Mouse (Mus musculus) mouse embryonic stem cell (cell line): Measurements from ENCODE around the gene 2010300C02Rik.

Experiments used
- in situ Hi-C, 2 experiments: fragments of 300-500 bp; cut with MboI; formaldehyde crosslinking; loops; 1 replicate in 1 of 2; 3 replicates in 1 of 2; pipeline ENCODE4 v1.14.3; 2019 to 2020; ENCODE audit warnings: low sequenced_read_pairs in 2 of 2, low pct_unique_long_range_greater_than_20kb in 1 of 2, mixed read lengths in 1 of 2; ENCODE audit not compliant: unreplicated experiment in 1 of 2

The 2010300C02Rik gene

DNA sequence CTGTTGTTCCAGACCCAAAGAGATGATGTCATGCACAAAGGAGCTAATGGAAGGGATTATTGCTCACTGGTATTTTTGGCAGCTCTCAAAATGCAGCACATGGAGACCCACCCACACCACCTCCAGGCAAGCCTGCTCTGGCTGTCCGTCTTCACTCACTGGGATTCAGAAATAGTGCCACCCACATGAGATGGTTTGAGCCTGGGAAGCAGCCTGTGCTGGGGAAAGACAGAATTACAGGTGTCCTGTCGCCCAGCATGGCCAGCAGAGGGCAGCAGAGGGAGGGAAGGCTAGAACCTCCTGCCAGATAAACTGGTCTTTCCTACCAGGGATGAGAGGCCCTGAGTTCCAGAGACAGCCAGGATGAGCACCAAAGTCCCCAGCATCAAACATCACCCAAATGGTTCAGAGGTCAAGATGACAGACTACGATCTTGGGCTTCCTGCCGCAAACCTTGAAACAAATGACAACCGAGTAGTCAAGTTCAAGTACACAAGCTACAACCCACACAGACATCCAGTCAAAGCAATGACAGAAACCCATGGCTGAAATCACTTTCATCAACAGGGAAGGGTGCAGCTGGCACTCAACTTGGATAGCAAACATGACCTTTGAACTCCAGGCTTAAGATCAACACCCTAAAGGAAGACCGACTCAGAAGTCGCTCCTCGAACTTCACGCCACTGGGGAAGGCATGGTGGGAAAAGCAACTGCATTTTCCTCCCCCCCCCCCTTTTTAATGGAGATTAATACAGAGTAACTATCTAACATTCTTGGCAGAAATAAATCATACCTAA lies 41.4 kb downstream of the 2010300C02Rik start:
- in situ Hi-C loops = no loop called here

DNA sequence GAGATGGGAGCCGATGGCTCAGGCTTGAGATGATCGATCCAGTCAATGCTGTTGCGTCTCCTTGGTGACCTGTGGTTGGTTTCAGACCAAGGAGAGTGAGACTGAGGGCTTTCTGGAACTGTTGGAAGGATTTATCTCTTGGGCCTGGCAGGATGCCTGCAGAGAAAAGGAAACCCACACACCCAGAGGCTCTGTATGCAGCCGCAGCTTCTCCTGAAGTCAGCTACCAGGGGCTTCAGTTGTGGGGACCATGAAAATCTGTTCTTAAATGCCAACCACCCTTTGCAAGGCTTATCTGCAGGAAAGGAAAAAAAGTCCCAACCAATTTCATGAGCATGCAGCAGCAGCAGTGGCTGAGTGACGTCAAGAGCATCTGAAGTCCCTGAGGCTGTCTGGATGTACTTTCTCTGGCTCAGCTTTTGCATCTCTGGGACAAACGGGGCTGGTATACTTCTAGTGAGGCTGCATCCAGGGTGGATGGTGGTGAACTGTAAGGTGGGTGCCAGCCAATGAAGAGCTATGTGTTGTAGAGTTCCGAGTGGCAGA lies 42.8 kb downstream of the 2010300C02Rik start:
- in situ Hi-C loops = no loop called here

DNA sequence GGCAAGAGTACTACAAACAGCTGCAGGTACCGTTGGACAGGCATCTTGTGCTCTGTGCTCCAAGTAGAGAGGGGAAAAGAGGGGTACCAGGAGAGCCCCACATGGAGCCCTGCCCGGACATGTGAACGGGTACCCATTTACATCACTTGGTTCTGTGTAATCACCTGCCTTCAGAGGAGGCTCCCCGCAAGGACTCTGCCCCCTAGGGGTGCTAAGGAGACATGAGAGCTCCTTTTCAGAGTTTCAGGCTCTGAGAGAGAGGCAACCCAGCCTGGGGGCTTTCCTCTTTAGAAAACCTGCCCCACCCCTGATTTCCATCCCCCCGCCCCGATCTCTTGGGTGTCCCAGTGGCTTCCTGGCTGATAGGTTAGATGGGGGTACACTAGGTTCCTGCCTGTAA lies 44.4 kb downstream of the 2010300C02Rik start:
- in situ Hi-C loops = no loop called here

DNA sequence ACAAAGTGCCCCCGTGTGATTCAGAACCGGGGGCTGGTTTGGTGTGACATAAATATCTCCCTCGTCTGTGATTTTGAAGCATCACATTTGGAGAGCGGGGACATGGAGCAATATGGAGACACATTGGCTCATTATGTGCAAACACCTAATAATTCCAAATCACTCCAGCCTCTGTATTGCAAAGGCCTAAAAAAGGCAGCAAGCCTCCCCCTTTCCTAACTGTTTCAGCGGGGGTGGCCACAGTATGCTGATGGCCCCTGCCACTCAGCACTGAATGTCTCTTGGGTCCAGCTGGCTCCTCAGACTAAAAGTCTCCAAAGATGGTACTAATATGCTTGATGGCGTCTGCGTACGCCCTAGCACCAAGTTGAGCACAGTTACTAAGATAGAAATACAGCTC lies 45.6 kb downstream of the 2010300C02Rik start:
- in situ Hi-C loops = no loop called here

DNA sequence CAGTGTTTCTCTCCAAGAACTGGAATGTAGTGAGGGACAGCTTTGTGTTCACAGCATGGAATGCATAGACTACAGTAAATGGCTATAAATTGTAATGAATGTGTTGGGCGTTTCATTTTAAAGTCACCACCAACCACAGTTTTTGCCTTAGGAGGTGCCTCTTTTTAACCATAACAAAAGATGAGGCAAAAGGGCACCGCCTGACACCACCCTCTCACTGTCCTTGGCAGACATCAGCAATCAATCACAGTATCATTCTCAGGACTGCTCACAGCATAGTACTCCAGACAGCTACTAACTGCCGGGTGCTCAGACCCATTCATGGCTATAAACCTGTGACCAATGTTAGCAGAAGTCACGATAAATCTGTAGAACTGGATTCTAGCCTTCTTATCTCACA lies 48.6 kb downstream of the 2010300C02Rik start:
- in situ Hi-C loops = no loop called here

DNA sequence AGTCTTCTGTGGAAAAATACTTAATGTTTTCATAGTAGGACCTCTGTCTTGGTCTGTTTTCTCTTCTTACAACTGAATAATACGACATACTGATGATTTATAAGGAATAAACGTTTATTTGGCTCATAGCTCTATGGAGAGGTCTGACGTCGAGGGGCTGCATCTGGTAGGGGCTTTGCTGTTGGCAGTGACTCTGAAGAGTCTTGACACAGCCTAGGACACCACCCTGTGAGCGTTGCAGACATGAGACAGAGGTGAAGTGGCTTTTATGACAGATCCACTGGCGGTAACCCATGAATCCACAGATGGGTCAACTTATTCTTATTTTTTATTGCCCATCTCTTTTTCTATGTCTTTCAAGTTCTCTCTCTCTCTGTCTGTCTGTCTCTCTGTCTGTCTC lies 52.5 kb downstream of the 2010300C02Rik start:
- in situ Hi-C loops = no loop called here

DNA sequence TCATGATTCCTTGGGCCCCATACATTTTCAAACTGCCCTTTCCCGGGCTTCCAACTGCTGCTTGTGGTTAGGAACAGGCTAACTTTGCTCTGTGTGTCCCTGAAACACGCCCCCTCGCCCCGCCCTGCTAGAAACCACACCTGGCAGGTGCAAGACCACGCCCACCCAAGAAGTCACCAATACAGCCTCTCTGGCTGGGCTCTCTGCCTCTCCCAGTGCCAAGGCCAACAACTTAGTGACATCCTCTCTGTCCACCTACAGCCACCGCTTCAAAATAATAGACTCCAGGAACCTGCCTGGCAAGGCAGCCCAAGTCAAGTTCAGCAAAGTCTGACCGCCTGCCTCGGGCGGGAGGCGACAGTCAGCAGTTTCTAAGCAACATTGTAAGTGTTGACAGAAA lies 53.3 kb downstream of the 2010300C02Rik start:
- in situ Hi-C loops = no loop called here

DNA sequence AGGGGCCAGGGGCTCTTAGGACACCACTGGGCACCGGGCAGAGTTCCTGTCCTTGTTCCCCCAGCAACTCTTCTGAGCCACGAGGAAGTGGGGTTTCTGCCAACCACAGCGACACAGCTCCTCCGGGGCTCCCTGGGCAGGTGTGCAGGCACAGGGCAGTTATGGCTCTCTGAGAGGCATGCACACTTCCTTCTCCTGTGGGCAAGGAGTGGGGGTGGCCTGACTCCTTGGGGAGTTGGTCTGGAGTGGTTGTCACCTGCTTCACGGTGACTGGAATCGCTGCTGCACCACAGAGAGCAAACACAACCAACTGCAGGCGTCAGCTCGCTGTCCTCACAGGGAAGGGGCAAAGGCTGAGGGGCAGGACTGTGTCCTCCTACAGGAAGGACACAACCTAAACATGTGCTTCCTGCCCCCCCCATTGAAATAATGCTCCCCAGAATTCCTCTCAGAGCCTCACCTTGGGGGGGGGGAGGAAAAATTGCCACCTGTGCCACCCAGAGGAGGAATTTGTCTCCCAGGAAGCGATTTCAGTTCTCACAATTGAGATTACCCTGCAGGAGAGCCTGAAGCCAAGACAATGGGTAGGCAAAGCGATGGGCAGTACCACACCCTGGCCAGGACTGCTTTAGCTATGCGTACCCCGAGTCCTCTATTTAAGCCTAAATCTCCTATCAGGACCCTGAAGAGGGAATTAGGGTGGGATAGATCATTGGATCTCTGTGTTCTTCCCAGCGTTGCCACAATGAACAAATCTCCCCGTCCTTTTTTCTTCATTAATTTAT lies 54.2 kb downstream of the 2010300C02Rik start:
- in situ Hi-C loops = no loop called here

DNA sequence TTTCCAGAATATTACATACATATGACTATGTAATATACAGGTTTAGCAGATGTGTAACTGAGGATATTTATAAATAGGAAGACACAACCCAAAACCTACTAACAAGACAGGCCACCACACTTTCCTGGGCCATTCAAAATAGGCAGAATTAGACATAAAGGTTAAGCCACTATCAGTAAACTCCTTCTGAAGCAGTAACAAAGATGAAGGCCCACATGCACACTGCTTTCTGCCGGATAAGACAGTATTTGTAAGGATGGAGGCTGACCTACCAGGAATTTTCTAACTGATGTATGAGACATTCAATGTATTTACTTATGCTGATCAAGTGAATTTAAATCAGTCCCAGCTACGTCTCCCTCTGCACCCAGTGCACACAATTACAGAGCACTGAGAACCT lies 55.4 kb downstream of the 2010300C02Rik start:
- in situ Hi-C loops = no loop called here

DNA sequence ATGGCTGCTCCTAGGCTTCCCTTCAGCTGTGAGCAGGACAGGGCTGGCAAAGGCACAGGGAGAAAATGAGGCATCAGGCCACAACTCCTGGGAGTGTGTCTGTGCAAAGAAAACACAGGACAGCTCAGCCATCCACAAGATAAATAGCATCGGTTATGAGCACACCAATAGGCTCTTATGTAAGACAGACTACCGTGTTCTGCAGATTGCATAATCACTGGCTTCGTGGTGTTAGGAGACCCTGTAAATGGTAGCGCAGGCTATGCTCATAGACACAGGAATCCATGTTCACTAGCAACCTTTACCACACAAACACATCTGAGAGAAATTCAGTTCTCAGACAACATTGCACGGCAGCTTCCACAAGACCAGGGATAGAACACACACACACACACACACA lies 56.3 kb downstream of the 2010300C02Rik start:
- in situ Hi-C loops = no loop called here

DNA sequence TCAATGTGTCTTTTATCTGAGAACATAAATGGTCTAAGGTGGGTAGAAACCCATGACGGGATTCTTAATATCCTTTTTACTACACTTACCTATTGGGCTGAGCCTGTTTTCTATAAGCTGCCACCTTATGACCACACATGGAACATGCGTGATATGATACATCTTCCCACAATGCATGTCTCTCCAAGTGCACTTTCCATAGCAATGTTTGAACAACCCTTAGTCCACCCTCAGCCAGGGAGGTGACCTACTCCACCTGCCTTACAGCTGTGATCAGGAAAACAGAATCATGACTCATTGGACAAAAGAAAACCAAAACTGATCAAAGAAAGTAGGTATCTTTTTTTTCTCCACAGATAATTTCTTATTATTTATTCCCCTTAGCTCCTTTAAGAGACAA lies 63.9 kb downstream of the 2010300C02Rik start:
- in situ Hi-C loops = no loop called here

DNA sequence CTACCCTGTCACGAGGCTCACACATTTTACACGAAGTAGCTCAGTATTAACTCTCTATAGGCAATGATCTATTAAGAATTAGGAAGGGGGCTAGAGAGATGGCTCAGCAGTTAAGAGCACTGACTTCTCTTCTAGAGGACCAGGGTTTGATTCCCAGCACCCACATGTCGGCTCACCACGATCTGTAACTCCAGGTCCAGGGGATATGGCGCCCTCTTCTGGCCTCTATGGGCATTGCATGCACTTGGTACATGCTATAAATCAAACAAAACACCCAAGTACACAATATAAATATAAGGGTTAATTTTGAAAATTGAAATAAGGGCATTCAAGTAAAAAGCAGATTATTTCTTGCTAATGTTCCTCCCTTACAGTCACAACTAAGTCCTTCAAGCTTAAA lies 65.9 kb downstream of the 2010300C02Rik start:
- in situ Hi-C loops = no loop called here

DNA sequence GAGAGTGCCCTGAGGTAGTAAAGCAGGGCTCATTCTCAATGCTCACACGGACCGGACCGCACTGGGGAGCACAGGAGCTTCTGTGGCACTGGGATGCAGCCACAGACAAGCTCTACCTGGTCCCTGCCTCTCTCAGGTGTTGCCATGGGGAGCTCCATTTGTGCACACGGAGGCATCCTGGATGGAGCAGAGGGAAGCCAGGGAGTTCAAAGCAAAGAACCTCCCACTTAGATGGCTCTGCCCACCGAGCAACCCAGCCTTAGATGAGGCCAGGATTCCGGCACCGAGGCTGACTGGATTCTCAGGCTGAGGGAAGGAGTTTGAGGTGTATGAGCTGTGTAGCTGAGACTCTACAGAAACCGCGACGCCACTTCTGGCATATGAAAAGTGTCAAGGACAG lies 72.8 kb downstream of the 2010300C02Rik start:
- in situ Hi-C loops = loop anchor here in 1 of 2 experiments (25.0 kb wide), 1 partner anchor 885 kb away; the partner anchor contains the start of gene Zap70

DNA sequence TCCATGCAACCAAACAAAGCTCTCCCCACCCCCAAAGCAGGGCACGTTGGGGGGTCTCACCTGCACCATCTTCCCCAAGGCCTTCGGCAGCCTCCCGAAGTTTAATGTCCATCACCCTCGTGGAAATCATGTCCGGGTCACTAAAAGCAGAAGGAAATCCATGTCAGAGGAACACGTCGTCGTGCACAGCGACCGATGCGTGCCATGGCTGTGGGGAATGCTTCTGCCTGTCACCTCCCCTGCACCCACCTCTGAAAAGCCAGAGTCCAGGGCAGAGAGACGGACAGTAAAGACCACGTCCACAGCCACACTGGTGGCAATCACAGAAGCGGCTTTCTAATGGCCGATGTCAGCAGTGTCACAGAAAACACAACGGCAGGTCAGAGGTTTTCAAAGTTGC lies 75.4 kb downstream of the 2010300C02Rik start:
- in situ Hi-C loops = loop anchor here in 1 of 2 experiments (25.0 kb wide), 1 partner anchor 882 kb away; the partner anchor contains the start of gene Zap70

DNA sequence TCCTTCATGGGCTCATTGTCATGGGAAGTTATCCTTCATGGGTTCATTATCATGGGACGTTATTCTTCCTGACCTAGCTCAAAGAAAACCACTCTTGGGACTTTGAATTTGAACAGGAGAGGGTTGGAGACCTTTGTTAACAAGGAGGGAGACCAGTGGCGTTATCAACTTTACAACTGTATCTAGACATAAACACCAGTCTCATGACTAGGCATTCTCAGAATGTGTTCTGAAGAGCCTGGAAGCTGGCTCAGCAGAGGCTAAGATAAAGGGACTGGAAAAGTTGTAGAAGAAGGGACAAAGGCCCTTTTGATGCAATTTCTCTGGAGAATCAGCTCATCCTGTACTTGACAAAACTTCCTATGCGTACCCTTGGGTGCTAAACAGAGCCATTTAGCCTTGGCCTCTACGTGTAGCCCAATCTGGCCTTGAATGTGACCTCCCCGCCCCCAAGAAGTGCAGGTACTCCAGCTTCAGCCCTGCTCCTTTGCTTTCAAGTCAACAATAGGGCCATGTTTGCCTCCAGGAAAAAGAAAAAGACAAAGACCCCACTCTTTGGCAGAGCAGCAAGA lies 76.0 kb downstream of the 2010300C02Rik start:
- in situ Hi-C loops = loop anchor here in 1 of 2 experiments (25.0 kb wide), 1 partner anchor 882 kb away; the partner anchor contains the start of gene Zap70

DNA sequence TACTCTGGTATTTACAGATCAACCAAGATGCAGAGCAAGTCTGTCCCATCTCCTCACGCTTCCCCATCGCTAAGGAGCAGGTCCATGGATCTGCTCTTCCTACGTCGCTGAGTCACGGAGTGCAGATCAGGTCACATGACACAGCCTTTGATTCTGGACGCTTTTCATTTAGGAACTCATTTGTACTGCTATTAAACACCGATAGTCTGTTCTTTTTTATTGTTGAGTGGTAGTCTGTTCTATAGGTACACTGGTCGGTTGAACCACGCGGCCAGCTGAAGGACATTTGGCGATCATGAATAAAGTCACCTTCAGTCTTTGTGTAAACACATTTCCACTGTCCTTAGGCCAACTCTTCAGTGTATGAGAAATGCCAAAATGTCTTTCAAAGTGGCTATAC lies 78.5 kb downstream of the 2010300C02Rik start:
- in situ Hi-C loops = loop anchor here in 1 of 2 experiments (25.0 kb wide), 1 partner anchor 879 kb away; the partner anchor contains the start of gene Zap70

DNA sequence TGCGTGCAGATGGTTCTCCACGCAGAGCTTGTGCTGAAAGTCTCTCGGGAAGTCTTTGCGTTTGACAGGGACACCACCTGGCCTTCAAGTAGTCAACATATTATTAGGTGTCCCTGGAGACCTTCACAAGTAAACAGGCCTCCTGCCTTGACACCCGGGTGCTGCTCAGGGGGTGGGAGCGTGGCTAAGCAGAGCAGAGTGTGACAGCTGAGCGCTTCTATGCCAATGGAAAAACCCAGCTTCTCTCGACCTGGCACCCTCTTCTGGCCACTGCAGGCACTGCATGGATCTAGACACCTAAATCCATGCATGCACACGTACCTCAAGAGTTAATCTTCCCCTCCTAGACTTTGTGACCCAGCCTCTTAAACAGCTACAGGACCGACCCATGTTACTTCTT lies 80.8 kb downstream of the 2010300C02Rik start:
- in situ Hi-C loops = loop anchor here (10.0 to 25.0 kb wide), 4 partner anchors 164 to 877 kb away; partner anchors contain the start of gene Zap70 (in 1 of the 2)

DNA sequence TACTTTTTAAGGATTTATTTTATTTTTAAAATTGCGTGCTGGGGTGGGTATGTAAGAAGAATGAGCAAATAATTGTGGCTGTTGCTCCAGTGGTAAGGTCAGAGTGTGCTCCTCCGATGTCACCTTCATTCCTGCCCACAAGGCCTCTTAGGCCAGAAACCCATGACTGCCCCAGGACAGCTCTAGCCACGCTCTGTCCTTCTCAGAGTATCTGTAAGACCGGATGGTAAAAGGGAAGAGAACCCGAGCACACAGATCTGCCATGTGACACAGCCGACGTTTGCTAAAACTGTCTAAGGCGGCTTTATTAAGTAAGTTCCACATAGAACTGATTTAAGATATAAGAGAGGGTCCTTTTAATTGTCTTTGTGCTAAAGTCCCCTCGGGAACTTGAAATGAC lies 81.3 kb downstream of the 2010300C02Rik start:
- in situ Hi-C loops = loop anchor here (10.0 to 25.0 kb wide), 4 partner anchors 164 to 876 kb away; partner anchors contain the start of gene Zap70 (in 1 of the 2)

DNA sequence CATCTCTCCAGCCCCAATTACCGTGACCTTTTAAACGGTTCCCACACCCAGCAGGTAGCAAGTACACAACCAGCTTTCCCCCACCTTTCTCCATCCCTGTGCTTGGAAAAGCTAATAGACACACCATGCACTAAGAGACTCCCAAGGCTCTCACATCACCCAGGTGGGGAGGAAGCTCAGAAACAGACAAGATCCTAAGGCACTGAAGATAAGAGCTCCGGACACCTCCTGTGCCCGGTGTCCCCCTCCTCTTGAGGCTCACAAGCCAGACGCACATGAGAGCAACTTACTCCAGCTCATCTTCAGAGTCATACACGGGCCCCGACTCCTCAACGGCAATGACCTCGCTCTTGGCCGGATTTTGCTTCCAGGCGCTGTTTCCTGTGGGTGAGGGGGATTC lies 82.3 kb downstream of the 2010300C02Rik start:
- in situ Hi-C loops = loop anchor here (10.0 to 25.0 kb wide), 4 partner anchors 163 to 875 kb away; partner anchors contain the start of gene Zap70 (in 1 of the 2)
